Mouse (Mus musculus) kidney, adult 18-20 months (tissue): Measurements from ENCODE around the gene Taf1.

ENCODE experiments used
- DNase-seq: peaks from one replicate; pipeline ENCODE4 v3.0.0; 2021

Gene Taf1

GRCm38 (mm10) chrX:101532347-101533221 is at the start of gene Taf1:
TSS of gene Taf1 (plus strand) at chrX:101532734.
- DNase-seq, result peak; percentile 90

GRCm38 (mm10) chrX:101486487-101487152 is 45.9 kb upstream of the Taf1 start:
- DNase-seq, result peak; percentile 26

DNA sequence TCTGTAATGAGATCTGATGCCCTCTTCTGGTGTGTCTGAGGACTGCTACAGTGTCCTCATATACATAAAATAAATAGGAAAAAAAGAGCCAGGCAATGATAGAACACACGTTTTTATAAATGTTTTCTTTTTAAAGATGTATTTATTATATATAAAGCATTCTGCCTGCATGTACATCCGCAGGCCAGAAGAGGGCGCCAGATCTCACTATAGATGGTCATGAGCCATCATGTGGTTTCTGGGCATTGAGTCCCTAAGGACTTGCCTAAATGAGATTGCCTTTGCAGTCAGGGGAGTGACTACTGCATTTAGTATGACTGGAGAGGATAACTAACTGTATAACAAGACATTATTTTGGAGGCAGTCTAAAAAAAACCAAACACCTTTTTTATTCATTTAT is 27.9 kb upstream of the Taf1 start:
- peak; percentile 10 for DNase-seq

- no peak for DNase-seq
Measured at GRCm38 (mm10) chrX:101515710-101516109, 16.8 kb upstream of the Taf1 start.

- DNase-seq, result no peak
Measured at GRCm38 (mm10) chrX:101518006-101518405, 14.5 kb upstream of the Taf1 start.

DNA sequence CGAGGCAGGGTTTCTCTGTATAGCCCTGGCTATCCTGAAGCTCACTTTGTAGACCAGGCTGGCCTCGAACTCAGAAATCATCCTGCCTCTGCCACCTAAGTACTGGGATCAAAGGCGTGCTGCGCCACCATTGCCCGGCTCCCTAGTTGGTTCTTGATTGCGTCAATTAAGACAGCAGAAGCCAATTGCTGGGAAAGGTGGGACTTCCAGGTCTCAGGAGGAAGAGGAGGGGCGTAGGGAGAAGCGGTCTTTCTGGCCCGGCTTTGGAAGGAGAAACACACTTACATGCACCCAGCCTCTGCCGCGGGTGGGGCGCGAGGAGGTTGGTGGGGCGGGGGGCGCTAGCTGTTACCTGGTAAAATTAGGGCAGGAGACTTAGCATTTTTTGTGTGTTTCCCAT is 10.5 kb upstream of the Taf1 start:
- DNase-seq, result no peak

DNA sequence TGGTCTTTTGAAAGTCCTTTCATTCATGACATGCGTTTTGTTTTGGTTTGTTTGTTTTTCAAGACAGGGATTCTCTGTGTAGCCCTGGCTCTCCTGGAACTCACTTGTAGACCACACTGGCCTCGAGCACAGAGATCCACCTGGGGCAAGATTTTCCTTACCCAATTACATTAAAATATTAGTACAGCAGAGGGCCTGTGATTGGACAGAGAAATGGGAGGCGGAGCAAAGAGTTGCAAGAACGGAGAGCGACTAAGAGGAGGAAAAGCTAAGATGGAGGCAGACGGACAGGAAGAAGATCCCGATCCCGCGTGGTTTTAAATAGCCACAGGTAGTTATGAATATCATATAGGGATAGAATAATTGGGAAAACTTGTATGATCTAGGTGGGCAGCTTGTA is 5.2 kb upstream of the Taf1 start:
- DNase-seq, result no peak

DNA sequence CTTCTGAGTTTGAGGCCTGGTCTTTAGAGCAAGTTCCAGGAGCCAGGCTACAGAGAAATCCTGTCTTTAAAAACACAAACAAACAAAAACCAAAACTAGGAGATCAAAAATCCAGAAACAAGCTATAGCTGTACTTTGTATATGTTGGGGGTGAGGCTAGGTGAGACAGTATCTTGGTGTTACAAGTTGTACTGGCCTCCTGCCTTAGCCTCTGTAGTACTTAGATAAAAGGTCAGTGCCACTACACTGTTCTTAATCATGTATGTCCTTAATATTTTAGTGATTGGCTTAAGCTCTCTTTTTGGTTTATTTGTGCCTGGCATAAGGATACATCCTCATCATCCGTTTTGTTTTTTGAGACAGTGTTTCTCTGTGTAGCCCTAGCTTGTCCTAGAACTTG is 52.9 kb downstream of the Taf1 start:
- no peak for DNase-seq

DNA sequence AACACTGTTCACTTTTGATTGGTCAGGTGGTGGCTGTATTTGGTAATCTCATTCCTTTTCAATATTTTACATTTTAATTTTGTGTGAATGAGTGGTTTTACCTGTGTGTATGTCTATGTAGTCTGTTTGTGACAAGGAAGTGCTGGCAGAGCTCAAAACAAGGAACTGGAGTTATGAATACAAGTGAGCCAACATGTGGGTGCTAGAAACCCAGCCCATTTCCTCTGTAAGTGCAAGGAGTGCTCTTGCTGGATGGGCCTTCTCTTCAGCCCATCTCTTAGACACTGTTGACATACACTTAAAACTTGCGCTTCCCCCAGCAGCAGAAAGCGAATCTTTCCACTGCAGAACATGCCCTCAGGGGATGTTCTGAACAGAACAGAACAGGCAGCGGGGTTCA is 83.6 kb downstream of the Taf1 start:
- no peak for DNase-seq

GRCm38 (mm10) chrX:101617889-101618288 is 85.4 kb downstream of the Taf1 start:
- DNase-seq, result no peak

DNA sequence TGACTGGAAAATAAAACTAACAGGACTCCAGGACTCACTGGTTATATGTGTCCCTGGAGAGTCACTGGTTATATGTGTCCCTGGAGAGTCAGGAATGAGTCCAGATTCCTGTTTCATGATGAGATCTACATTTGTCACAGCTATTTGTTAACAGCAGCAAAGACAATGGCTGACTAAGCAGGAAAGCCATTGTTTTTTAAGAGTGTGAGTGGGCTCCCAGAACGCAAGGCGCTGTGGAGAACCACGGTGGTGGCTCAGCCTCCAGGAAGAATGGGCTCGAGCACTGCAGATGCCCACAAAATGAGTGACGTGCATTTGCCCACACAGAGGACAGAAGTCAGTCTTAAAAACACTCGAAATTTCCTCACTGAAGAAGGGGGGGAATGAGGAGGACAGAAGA is 87.8 kb downstream of the Taf1 start:
- DNase-seq, result no peak

DNA sequence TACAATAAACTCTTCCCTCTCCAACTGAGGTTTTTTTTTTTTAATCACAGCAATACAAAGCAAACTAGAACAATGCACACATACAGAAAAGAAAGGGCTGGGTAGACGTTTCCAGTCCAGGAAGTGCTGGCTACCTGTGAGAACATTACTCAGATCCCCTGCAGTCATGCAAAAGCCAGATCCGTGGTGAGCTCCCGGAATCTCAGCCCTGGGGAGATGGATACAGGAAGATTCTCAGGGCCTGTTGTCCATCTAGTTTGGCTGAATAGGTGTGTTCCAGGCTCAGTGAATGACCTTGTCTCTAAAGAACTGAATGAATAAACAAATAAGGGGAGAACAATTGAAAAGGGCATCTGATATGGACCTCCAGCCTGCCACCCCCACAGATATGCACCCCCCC is 90.0 kb downstream of the Taf1 start:
- no peak for DNase-seq

- no peak for DNase-seq
Measured at GRCm38 (mm10) chrX:101636821-101637525, 104.4 kb downstream of the Taf1 start.

DNA sequence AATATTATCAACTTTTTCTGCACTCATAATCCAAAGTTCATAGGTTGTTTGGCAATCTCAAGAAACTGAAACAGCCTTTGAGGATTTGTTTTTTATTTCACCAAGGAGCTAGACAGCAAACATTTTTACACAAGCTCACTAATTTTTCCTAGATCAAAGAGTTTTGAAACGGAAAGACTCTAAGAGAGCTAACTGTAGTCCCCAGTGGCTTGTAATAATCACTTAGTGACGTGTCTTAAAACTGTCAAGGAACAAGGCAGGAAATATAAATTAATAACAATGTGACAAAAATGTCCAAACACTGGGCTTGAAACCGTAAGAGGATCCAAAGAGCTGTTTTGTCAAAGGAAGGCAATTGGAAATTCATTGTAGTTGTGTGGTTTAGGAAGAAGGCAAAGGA is 106.3 kb downstream of the Taf1 start:
- DNase-seq, result no peak

- peak; percentile 16 for DNase-seq
Measured at GRCm38 (mm10) chrX:101639306-101639705, 106.8 kb downstream of the Taf1 start.

GRCm38 (mm10) chrX:101639741-101640166 is 107.2 kb downstream of the Taf1 start, which contains the start of gene Ogt:
TSS of gene Ogt (plus strand) at chrX:101640060.
- DNase-seq, result peak; percentile 92

DNA sequence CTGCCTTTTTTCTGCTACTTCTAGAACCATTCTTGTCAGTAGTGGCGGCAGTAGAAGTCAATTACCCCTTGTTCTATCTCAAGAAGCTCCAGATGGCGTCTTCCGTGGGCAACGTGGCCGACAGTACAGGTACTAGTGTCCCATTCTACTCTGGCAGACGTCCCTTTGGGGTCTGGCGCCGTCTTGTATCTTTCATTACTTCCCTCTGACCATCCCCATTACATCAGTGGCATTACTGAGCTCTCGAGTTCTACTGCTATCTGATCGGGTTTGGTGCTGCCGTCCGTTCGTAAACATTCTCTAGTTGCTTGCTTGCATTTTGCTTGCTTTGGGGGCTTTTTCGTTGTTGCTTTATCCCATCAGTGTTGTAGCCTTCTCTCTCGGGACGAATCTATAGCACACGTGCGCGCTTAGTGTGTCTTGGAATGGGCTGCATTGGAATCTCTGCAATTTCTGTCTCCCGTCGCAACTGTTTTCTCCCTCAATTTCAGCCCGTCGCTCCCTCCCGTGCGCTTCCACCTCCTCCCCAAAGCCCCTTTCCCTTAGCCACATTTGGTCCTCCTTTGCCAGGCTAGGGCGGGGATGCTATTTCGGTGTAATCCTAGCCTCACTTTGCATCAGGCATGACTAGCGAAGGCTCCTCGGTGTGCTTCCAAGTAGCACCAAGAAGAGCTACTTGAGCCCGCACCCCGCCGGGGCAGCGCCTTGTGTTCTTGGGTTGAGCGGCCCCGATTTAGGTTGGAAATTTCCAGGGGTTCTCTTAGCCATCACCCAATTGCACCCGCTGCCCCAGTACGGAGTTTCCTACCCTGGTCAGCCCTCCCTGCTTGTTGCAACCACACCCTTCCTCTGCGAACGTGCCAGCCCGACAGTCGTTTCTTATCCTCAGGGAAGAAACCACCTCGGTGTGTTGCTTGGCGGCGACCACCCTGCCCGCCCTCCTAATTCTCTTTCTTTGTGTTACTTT is 107.9 kb downstream of the Taf1 start:
- peak; percentile 48 for DNase-seq

GRCm38 (mm10) chrX:101641161-101641530 is 108.6 kb downstream of the Taf1 start:
- no peak for DNase-seq

DNA sequence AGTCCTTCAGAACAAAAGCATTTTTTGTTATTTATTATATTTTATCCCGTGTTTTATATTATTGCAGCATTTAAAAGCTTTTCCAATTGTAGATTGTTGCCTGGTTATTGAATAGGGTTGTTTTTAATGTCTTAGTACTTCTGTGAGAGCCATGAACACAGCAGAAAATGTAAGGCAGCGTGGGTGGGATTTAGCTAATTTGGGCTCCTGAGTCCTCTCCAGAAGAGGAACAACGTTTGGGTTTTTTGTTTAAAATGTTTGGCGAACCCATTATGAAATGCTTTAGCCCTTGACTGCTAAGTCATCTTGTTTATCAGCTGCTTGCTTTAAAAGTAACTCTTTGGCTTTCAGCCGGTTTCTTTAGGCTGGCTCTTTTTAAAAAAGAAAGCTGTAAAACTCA is 109.6 kb downstream of the Taf1 start:
- DNase-seq, result no peak

GRCm38 (mm10) chrX:101645286-101645685 is 112.8 kb downstream of the Taf1 start:
- peak; percentile 16 for DNase-seq

DNA sequence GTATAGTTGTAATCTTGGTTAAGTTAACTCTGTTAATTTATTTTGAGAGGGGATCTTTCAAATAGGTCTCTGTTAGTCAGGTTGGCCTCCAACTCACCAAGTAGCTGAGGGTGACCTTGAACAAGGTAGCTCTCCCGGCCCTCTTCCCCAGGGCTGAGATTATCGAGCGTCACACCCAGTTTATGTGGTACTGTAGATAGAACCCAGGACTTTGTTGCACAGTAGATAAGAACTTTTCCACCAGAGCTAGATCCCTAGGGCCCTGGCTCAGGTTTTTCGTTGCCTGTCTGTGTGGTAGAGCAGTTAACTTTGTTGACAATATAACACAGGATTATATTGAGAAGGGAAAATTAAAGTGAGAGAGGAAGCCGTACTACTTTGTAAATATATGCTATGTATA is 114.1 kb downstream of the Taf1 start:
- no peak for DNase-seq
